Mouse (Mus musculus): ENCODE results near the gene Papola.

DNA sequence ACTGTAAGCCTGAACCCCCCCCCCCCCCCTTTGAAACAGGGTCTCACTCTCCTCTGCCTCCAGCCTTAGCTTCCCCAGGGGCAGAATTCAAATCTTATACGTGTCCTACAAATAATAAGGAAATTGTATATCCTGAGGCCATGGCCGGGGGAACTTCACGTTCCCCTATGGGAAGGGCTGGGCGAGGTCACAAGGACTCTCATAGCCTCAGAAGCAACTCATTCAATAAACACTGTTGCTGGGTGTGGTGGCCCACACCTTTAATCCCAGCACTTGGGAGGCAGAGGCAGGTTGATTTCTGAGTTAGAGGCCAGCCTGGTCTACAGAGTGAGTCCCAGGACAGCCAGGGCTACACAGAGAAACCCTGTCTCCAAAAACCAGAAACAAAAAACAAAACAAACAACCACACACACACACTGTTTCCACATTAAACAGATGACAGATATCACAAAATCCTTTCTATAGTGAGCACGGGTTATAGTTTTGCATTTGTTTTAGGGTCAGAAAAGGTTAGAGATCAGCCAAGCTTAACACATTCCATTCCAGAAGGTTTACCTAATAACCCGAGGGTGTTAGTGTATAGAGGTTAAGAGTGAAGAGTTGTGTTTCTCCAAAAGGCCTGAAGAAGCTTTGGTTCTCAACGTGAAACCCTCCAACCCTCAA, 49.1 kb upstream of the Papola start:
- TF ChIP-seq CTCF (conservative IDR thresholded peaks at IDR 0.05; ENCODE audit: insufficient read depth, insufficient read length, low read depth, low read length) = no peak
- no peak for TF ChIP-seq POLR2A (IDR thresholded peaks at IDR 0.05; ENCODE audit: low read depth, low read length)
